Mouse (Mus musculus): ENCODE measurements around the gene Tmem117. TPM values are rescaled to one million over a fixed set of nuclear protein-coding genes. Genes with fewer than 3 reads are reported as not detected.

Gene Tmem117
- 0.20 and 0.34 TPM in 2 replicates for polyA plus RNA-seq (2012; rRNA removed)

DNA sequence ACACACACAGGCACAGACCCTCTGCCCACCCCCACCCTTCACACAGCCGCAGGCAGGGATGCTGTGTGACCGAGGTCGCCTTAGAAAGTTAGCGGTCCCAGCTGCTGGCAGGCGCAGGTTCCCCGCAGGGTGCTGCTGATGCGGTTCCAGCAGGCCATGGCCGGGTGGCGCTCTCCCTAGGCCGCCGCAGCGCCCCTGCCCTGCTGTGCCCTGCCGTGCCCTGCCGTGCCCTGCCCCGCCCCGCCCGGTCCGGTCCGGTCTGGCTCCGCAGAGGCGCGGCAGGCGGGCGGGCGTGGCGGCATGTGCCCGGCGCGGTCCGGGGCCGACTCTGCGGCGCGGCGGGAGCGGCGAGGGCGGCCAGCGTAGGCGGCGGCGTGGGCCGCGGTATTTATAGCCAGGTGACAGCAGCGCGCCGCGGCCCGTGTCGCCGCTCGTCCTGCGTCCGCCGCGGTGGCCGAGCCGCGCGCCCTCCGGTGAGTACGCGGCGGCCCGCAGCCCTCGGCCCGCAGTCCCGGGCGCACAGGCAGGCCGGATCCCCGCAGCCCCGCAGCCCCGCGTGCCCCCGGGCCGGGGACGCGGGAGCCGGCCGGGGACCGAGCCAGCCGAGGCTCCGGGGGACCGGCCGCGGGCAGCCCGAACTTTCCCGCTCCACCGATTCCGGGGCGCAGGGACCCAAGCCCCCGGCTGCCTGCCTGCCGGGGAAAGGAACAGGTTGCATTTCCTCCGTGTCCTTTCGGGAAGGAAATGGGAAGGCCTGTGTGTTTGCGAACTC lies at the start of gene Tmem117:
TSS of gene Tmem117 (plus strand) at position 403 of the 772 bp plus-strand sequence.

DNA sequence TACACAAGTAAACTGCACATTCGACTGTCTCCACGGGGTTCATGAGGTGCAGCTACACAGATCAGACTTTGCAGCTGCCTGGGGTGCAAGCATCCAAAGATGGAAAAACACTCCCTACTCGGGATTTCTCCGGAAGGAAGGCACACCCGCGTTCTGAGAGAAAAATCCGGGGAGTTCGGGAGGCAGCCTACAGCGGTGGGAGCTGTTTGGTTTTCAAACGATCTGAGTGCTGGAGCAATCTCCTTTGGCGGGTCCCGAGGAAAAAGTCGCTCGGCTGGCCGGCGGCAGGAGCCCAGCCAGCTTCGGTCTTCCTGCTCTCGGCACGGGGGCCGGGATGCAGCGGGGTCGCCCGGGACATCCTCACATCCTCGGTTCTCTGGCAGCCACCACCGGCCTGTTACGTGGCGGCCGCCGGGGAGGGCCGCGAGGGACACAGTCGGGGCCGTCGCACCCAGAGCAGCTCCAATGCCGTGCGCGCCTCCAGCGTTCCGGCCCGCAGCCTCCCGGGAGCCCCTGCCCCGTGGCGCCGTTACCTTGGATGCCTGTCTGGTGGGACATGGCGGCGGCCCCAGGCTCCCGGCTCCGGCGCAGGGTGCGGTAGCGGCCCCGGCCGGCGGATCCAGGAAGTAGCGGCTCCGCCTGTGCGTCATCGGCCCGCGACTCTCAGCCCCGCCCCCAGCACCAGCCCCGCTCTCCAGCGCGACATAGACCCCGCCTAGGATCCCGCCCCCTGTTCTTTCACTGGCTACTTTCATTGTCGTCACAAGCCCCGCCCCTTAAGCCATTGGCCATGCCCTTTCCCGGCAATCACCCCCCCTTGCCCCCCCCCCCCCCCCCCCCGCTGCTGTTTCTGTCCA lies 39.6 kb upstream of the Tmem117 start, which contains the start of gene Twf1:
TSS of gene Twf1 (minus strand) at position 671 of the 857 bp plus-strand sequence.

Other genes starting within 250 kb of the Tmem117 start
- 0.25 and 0.78 TPM in 2 replicates for gene Adamts20, start 163.8 kb upstream of the Tmem117 start, polyA plus RNA-seq (2012; rRNA removed)
- 0.85 and 0.90 TPM in 2 replicates for gene Pus7l, start 85.7 kb upstream of the Tmem117 start, polyA plus RNA-seq (2012; rRNA removed)
- gene Irak4, start 85.6 kb upstream of the Tmem117 start, polyA plus RNA-seq (2012; rRNA removed), result 2.1 and 3.1 TPM in 2 replicates
- 14.2 and 16.2 TPM in 2 replicates for gene Twf1, start 39.3 kb upstream of the Tmem117 start, polyA plus RNA-seq (2012; rRNA removed)

Measured in stomach, adult 2 months (tissue).